Mouse (Mus musculus): ENCODE data around the gene Glod5.

DNA sequence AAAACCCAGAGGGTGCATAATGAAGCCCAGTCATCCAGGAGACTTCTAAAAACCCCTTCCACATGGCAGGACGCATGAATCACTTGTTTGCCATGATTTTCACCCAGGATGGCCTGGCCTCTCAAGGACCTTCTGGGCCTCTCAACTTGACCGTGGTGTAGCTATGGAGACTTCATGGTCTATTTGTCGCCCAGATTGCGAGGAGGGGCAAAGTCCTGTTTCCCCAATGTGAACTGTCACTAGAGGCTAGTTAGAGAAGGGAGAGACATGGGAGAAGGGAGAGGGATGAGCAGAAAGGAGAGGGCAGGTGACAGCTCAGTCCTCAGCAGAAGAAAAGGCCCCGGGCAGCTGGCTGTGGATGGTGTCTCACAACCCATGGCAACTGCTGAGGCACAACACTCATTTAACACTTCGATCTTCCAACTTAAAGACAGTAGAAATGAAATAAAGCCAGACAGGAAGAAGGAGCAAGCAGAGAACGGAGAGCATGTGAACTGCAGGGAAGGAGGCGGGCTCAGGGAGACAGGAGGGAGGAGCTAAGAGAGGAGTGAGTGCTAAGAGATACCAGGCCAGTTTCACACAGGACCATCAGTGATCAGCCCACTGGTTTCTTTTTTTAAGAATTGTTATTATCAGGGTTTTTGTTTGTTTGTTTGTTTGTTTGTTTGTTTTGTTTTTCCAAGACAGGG, 25.8 kb downstream of the Glod5 start:
- TF ChIP-seq CTCF (IDR thresholded peaks at IDR 0.05; ENCODE audit: borderline replicate concordance, insufficient read depth, low read depth, low read length) (no peak), POLR2A (IDR thresholded peaks at IDR 0.05; ENCODE audit: borderline replicate concordance, insufficient read depth, low read length) (no peak)

All from cerebellum, adult 2 months (tissue).